Mouse (Mus musculus) gastrocnemius, adult 2 months (tissue): Measurements from ENCODE around the gene Nop16. TPM values are rescaled to one million over a fixed set of nuclear protein-coding genes. Genes with fewer than 3 reads are reported as not detected.

ENCODE experiments used
- DNase-seq: peaks from one replicate; pipeline ENCODE4 v3.0.0; 2022
- H3K27ac ChIP-seq: fragments of 200-600 bp; 2 replicates; pipeline ENCODE4 v1.8.1; 2022; ENCODE audit warnings: mild to moderate bottlenecking
- H3K4me3 ChIP-seq: fragments of 200-600 bp; 2 replicates; pipeline ENCODE4 v1.8.1; 2022; ENCODE audit warnings: mild to moderate bottlenecking, moderate library complexity
- CTCF ChIP-seq: fragments of 200-600 bp; IDR thresholded peaks from 2 replicates; pipeline ENCODE4 v1.8.1; 2022; ENCODE audit warnings: antibody characterized with exemption, mild to moderate bottlenecking, moderate library complexity
- intact Hi-C: fragments of 180-260 bp; cut with DNase I; formaldehyde crosslinking; loops from one replicate; pipeline ENCODE4 v1.15.1; 2025
- microRNA-seq: library from miRNA; unstranded; fragments of <30 nt; microRNA quantifications from one replicate; pipeline ENCODE4 v1.2.0, GENCODE M21; 2021
- total RNA-seq, 2 experiments: library from RNA; stranded (reverse); gene quantifications; 2 replicates each; pipeline ENCODE4 v1.2.3; 2021

The Nop16 gene
- total RNA-seq, 2 experiments from 2014 or later, result 16.2 to 20.5 TPM

DNA sequence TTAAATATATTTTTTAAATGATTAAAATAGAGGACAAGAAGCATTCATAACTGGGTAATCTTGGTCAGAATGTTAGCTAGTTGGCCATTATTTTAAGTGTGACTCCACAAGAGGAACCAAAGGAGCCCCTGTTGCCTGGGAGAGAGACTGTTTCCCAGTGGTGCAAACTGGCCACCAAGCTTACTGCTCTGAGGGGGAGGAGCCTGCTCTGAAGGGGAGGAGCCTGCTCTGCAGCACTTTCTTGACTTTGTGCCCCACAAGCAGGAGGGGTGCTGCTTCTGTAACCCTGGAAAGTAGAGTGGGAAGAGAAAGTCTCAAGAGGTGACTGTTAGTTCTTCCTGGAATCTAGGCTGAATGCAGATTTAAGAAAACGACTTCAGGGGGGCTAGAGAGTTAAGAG lies 20.6 kb downstream of the Nop16 start:
- TF ChIP-seq CTCF, result no peak
- intact Hi-C loops, result loop anchor here (5.0 kb wide), 1 partner anchor 102 kb away; the partner anchor contains the start of gene Thoc3
- no peak for DNase-seq
- Histone ChIP-seq H3K4me3 (no peak overlapping the region), H3K27ac (no peak overlapping the region)

DNA sequence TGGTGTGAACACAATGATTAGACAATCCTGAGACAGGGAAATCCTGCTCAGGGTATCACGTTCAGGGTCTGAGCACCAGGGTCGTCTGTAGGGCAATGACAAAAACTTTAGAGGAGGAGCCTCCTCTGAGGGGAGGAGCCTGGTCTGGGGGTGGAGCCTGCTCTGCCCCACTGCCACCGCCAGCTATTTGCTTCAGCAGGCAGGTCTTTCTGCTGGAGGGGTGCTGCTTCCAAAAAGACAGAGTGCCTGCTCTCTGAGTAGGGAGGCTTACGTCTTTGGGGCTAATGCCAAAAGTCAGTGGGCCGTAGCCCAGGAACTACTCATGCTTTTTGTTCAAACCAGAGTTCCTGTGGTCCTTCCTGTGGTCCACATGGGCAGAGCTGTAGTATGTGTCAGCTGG lies 21.5 kb downstream of the Nop16 start:
- DNase-seq, result no peak
- Histone ChIP-seq H3K4me3 (no peak overlapping the region), H3K27ac (no peak overlapping the region)
- TF ChIP-seq CTCF, result no peak
- intact Hi-C loops, result loop anchor here (5.0 kb wide), 1 partner anchor 101 kb away; the partner anchor contains the start of gene Thoc3

DNA sequence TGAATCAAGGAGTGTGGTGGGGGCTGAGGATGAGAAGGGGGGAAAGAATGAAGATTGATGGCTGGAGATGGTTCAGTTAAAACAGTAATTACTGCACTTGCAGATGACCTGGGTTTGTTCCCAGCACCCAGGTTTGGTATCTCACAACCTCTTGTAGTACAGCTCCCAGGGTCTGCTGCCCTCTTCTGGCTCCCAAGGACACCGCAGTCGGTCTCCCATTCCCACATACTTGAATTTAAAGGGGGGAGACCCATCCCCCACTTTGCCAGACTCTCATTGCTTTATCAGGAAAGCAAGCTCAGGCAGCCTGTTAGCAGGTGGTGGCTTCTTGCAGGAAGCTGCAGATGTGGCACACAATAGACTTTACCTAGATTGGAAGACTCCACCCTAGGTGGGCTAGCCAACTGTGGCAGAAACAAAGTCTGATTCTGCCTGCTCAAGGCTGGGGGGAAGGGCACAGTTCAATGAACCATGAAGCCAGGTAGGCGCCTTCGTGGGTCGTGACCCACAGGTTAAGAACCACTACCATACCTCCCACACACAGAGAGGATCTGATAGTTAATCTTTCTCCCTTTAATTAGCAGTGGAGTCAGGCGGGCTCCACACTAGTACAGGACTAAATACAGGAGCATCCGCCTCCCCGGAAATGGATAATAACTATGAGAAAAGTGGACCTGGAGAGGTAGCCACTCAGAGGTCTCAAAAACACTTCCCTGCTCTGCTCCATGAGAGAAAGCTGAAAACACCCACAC lies 24.1 kb downstream of the Nop16 start:
- Histone ChIP-seq H3K4me3 (peak overlapping the region; percentile 86), H3K27ac (peak overlapping the region; percentile 98)
- peak; percentile 75 for TF ChIP-seq CTCF
- peak; percentile 64 for DNase-seq
- intact Hi-C loops, result loop anchor here (5.0 kb wide), 1 partner anchor 98 kb away; the partner anchor contains the start of gene Thoc3

DNA sequence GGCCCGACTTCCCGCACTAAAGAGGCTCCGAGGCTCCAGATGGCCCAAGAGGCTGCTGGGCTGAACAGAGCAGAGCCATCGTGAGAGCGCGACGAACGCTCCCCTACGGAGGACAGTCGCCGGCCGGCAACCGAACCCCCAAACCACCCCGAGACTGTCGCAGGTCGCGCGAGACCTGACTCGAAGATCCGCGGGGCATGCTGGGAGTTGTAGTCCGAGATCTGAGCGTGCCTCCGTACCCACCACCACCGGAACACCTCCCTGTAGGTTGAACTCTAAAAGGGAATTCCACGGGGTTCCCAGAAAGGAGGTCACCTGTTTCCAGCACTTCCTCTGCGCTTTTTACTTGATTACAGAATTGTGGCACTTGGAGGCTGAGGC lies 24.7 kb downstream of the Nop16 start, which contains the start of gene 4833439L19Rik:
Gene 4833439L19Rik, minus strand, starts transcription at position 235 of the 381 bp plus-strand sequence.
- Histone ChIP-seq H3K4me3 (peak within 1 kb of the TSS; percentile 86), H3K27ac (peak within 1 kb of the TSS; percentile 98)
- DNase-seq, result peak; percentile 97
- intact Hi-C loops, result loop anchor here (5.0 kb wide), 1 partner anchor 98 kb away; the partner anchor contains the start of gene Thoc3
- TF ChIP-seq CTCF, result no peak

- Histone ChIP-seq H3K27ac (peak overlapping the region; percentile 98), H3K4me3 (peak overlapping the region; percentile 86)
- no peak for DNase-seq
- intact Hi-C loops, result loop anchor here (5.0 kb wide), 2 partner anchors 58 to 97 kb away; partner anchors contain the start of genes Faf2 and Thoc3
- no peak for TF ChIP-seq CTCF
These were observed 25.4 kb downstream of the Nop16 start for GRCm38 (mm10) chr13:54564232-54565200.

DNA sequence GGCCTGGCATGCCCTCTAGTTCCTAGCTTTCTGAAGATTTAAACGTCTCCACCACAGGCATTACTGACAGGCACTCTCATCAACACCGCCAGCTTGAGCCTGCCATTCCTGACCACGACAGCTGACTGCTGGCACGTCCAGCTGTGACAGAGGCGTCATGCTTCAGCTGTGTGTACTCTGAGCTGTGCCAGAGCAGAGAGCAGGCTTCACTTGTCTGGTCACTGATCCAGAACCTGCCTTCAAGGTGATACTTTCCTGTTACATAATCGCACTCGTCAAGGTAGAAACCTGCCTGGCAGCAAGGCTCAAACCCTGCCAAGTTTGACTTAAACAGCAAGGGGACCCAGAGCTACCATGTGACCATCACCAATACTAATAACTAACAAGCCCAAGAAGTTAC lies 27.3 kb downstream of the Nop16 start:
- peak; percentile 69 for DNase-seq
- TF ChIP-seq CTCF, result no peak
- no peak overlapping the region for H3K4me3 ChIP-seq
- H3K27ac ChIP-seq, result peak overlapping the region; percentile 72
- intact Hi-C loops, result loop anchor here (5.0 kb wide), 1 partner anchor 60 kb away; the partner anchor contains the start of gene Faf2

- intact Hi-C loops, result loop anchor here (5.0 kb wide), 1 partner anchor 62 kb away; the partner anchor contains the start of gene Faf2
- H3K4me3 ChIP-seq, result no peak overlapping the region
These were observed 29.3 kb downstream of the Nop16 start for GRCm38 (mm10) chr13:54560608-54561007.

DNA sequence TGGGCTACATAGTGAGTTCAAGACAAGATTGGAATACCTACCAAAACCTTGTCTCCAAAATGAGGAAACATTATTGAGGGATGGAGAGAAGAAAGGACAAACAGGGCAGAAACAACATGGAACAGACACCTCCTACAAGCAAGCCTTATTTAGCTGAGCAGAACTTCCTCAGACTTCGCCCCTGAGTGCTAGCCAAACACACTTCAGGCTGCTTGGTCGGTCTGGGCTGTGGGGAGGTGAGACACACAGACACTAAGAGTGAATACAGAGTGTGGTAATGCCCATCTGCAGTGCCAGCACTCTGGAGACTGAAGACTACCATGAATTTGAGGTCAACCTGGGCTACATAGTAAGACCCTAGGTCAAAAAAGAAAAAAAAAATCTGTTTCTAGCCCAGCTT lies 30.2 kb downstream of the Nop16 start:
- no peak overlapping the region for H3K4me3 ChIP-seq
- no peak for DNase-seq
- intact Hi-C loops, result loop anchor here (5.0 kb wide), 1 partner anchor 63 kb away; the partner anchor contains the start of gene Faf2
- no peak overlapping the region; the same call in 1 of the 2 replicates for H3K27ac ChIP-seq
- TF ChIP-seq CTCF, result no peak

More at GRCm38 (mm10) chr13:54560608-54561007, 29.3 kb downstream of the Nop16 start:
- H3K27ac ChIP-seq, result no peak overlapping the region
- TF ChIP-seq CTCF, result no peak
- DNase-seq, result no peak

GRCm38 (mm10) chr13:54557652-54558051 lies 32.2 kb downstream of the Nop16 start:
- intact Hi-C loops, result no loop called here
- H3K4me3 ChIP-seq, result no peak overlapping the region
- TF ChIP-seq CTCF, result no peak
- no peak for DNase-seq
- peak overlapping the region; percentile 91 for H3K27ac ChIP-seq

- Histone ChIP-seq H3K4me3 (peak overlapping the region; percentile 33; the same call in 1 of the 2 replicates), H3K27ac (peak overlapping the region; percentile 91)
- DNase-seq, result peak; percentile 89
- no peak for TF ChIP-seq CTCF
- intact Hi-C loops, result no loop called here
These were observed 33.1 kb downstream of the Nop16 start for GRCm38 (mm10) chr13:54556796-54557195.

DNA sequence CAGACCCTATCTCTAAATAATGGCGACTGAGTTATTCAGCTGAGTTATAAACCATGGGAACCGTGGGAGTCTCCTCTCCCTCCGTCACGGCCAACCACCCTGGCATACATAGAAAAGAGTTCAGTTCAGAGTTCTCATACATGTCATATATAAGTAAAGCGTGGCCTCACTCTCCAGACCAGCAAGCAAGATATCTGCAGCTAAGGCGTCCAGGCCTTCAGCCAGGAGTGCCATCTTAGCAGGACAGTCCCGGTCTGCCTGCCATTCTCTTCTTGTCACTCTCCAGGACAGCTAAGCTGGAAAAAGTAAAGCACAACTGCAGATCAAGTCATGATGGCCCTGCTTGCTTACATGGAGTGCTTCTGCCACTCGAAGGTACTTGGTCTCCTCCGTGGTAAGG lies 33.7 kb downstream of the Nop16 start:
- no peak for TF ChIP-seq CTCF
- intact Hi-C loops, result no loop called here
- peak overlapping the region; percentile 91 for H3K27ac ChIP-seq
- peak overlapping the region; percentile 33; the same call in 1 of the 2 replicates for H3K4me3 ChIP-seq
- peak; percentile 34 for DNase-seq

- H3K4me3 ChIP-seq, result no peak overlapping the region
- intact Hi-C loops, result no loop called here
- TF ChIP-seq CTCF, result no peak
- DNase-seq, result no peak
- no peak overlapping the region for H3K27ac ChIP-seq
These were observed 41.9 kb downstream of the Nop16 start for GRCm38 (mm10) chr13:54548036-54548435.

Small RNA genes lying within 50 kb of the gene (microRNA-seq; reads per million reads assigned to microRNA genes)
- gene Gm24195, result not detected

Other genes starting within 250 kb of the Nop16 start
- gene Cplx2, start 218.7 kb downstream of the Nop16 start, total RNA-seq, result under 1 TPM; 0.46 to 0.84 TPM
- gene Thoc3, start 121.2 kb downstream of the Nop16 start, total RNA-seq, result 10 to 100 TPM; 14.7 to 16.5 TPM
- gene Simc1, start 86.3 kb downstream of the Nop16 start, total RNA-seq, result 1 to 10 TPM; 2.6 to 3.6 TPM
- 100 to 1,000 TPM; 192 to 200 TPM for gene 4833439L19Rik, start 24.7 kb downstream of the Nop16 start, total RNA-seq
- 1 to 10 TPM; 2.0 to 3.2 TPM for gene Arl10, start 15.1 kb downstream of the Nop16 start, total RNA-seq
- 100 to 1,000 TPM; 148 to 150 TPM for gene Higd2a, start 117 bp upstream of the Nop16 start, total RNA-seq
- gene Cltb, start 21.3 kb upstream of the Nop16 start, total RNA-seq, result 100 to 1,000 TPM; 130 to 160 TPM
- 10 to 100 TPM; 11.1 to 16.8 TPM for gene Faf2, start 31.7 kb upstream of the Nop16 start, total RNA-seq
- 10 to 100 TPM; 23.3 to 34.1 TPM for gene Rnf44, start 103.8 kb upstream of the Nop16 start, total RNA-seq
- gene Cdhr2, start 111.4 kb upstream of the Nop16 start, total RNA-seq, result not detected
- not detected for gene Gprin1, start 159.8 kb upstream of the Nop16 start, total RNA-seq
- gene Sncb, start 176.5 kb upstream of the Nop16 start, total RNA-seq, result not detected
- gene Eif4e1b, start 193.9 kb upstream of the Nop16 start, total RNA-seq, result not detected
- gene Tspan17, start 199.3 kb upstream of the Nop16 start, total RNA-seq, result 10 to 100 TPM; 15.3 to 25.3 TPM